Mouse (Mus musculus) liver, embryonic 14.5 days (tissue): ENCODE measurements around the gene Ppa1. TPM values are rescaled to one million over a fixed set of nuclear protein-coding genes. Genes with fewer than 3 reads are reported as not detected.

ENCODE experiments used
- ATAC-seq: fragments of 200-750 bp; cut with Nextera tagmentation; 2 replicates; pipeline ENCODE4 v1.8.0; 2017; ENCODE audit warnings: moderate number of reproducible peaks, mild to moderate bottlenecking, moderate library complexity; ENCODE audit not compliant: insufficient read depth
- DNase-seq, 3 experiments: peaks; one replicate each; pipeline ENCODE4 v3.0.0-alpha.2; 2012 to 2013; ENCODE audit warnings: low read depth in 3 of 3, low spot score in 3 of 3
- H3K27ac ChIP-seq: fragments of 300-500 bp; sonication (generic); 2 replicates; pipeline ENCODE4 v1.5.1; 2014; ENCODE audit warnings: moderate library complexity, mild to moderate bottlenecking, control low read depth, inconsistent platforms
- H3K27me3 ChIP-seq: fragments of 300-500 bp; sonication (generic); 2 replicates; pipeline ENCODE4 v1.6.1; 2014; ENCODE audit warnings: mild to moderate bottlenecking, low read length, moderate library complexity; ENCODE audit not compliant: control insufficient read depth, insufficient read depth
- H3K36me3 ChIP-seq: fragments of 300-500 bp; sonication (generic); replicated peaks from 2 replicates; pipeline ENCODE4 v1.6.1; 2014; ENCODE audit warnings: low read depth; ENCODE audit not compliant: control insufficient read depth, insufficient read depth
- H3K4me1 ChIP-seq, 2 experiments: fragments of 200-500 bp in 1 of 2; fragments of 300-500 bp in 1 of 2; sonication (generic) in 1 of 2; replicated peaks; 2 replicates each; pipeline ENCODE4 v1.6.1; 2012 to 2014; ENCODE audit warnings: antibody characterized with exemption in 1 of 2, inconsistent platforms in 1 of 2, low read length in 1 of 2; ENCODE audit not compliant: control insufficient read depth in 2 of 2, insufficient read depth in 2 of 2
- H3K4me2 ChIP-seq: fragments of 300-500 bp; sonication (generic); 2 replicates; pipeline ENCODE4 v1.6.1; 2014; ENCODE audit warnings: low read depth, mild to moderate bottlenecking, control low read depth, moderate library complexity
- H3K4me3 ChIP-seq, 2 experiments: fragments of 200-500 bp in 1 of 2; fragments of 300-500 bp in 1 of 2; sonication (generic) in 1 of 2; 2 replicates each; pipeline ENCODE4 v1.5.1; 2012 to 2014; ENCODE audit warnings: low read depth in 2 of 2, low read length in 2 of 2, mild to moderate bottlenecking in 2 of 2, control low read depth in 1 of 2, inconsistent platforms in 1 of 2, moderate library complexity in 1 of 2; ENCODE audit not compliant: insufficient read depth in 1 of 2
- H3K9ac ChIP-seq: fragments of 300-500 bp; sonication (generic); replicated peaks from 2 replicates; pipeline ENCODE4 v1.6.1; 2014; ENCODE audit warnings: mild to moderate bottlenecking, control low read depth, moderate library complexity
- H3K9me3 ChIP-seq: fragments of 300-500 bp; sonication (generic); 2 replicates; pipeline ENCODE4 v1.6.1; 2016; ENCODE audit warnings: low read length, mixed read lengths; ENCODE audit not compliant: control insufficient read depth
- CTCF ChIP-seq: IDR thresholded peaks from 2 replicates; pipeline ENCODE4 v1.5.1; 2016; ENCODE audit warnings: antibody characterized with exemption, low read depth, control low read depth
- EP300 ChIP-seq: IDR thresholded peaks from 2 replicates; pipeline ENCODE4 v1.6.1; 2016; ENCODE audit warnings: antibody characterized with exemption, low read depth
- WGBS: fragments of 180-500 bp; shearing (Covaris S2); extraction: QIAGEN DNeasy Blood & Tissue Kit; methylation state at CpG from one replicate; pipeline ENCODE4 v1.1.7; 2014; ENCODE audit not compliant: insufficient replicate concordance; 5-methylcytosine and 5-hydroxymethylcytosine counted together
- polyA plus RNA-seq, 2 experiments: library from polyadenylated mRNA; depleted of rRNA in 1 of 2; stranded (reverse) in 1 of 2; unstranded in 1 of 2; fragments of >200 nt; fragmentation: Nextera tagmentation in 1 of 2; extraction: Ambion mirVana in 1 of 2; gene quantifications; 2 replicates each; pipeline versions ENCODE4 v1.2.1 to v1.2.3; 2012 to 2014

Gene Ppa1
- polyA plus RNA-seq, 2 experiments = 51.8 to 98.1 TPM

- TF ChIP-seq EP300 (no peak), CTCF (no peak)
- no peak for DNase-seq
- H3K4me3 ChIP-seq = peak overlapping the region; percentile 50 to 62
- peak overlapping the region; percentile 66 for H3K4me2 ChIP-seq
- H3K27me3 ChIP-seq = no peaks in the 10 kb centered on the region; the same call in 1 of the 2 replicates
- H3K4me1 ChIP-seq = peaks cover 0 to 8% of the 10 kb centered on the region in 2 experiments; a peak in 2 of 4 replicates
- no peak overlapping the region for H3K27ac ChIP-seq
- no peaks in the 10 kb centered on the region for H3K36me3 ChIP-seq
- peak; percentile 6; the same call in 1 of the 2 replicates for ATAC-seq
- 4% methylated on average over 11 of the region's 11 CpGs for WGBS
- H3K9me3 ChIP-seq = no peaks in the 10 kb centered on the region
- peak overlapping the region; percentile 10; the same call in 1 of the 2 replicates for H3K9ac ChIP-seq
These were observed 67.1 kb downstream of the Ppa1 start for GRCm38 (mm10) chr10:61715462-61715837.

- ATAC-seq (no peak), DNase-seq (no peak)
- Histone ChIP-seq H3K9ac (no peak overlapping the region), H3K4me3 (no peak overlapping the region), H3K9me3 (no peaks in the 10 kb centered on the region), H3K4me1 (peaks cover 0 to 8% of the 10 kb centered on the region in 2 experiments; a peak in 2 of 4 replicates), H3K27ac (no peak overlapping the region), H3K36me3 (no peaks in the 10 kb centered on the region), H3K4me2 (peak overlapping the region; percentile 66), H3K27me3 (no peaks in the 10 kb centered on the region; the same call in 1 of the 2 replicates)
- 59% methylated on average over 7 of the region's 7 CpGs for WGBS
- TF ChIP-seq EP300 (no peak), CTCF (no peak)
These were observed 67.9 kb downstream of the Ppa1 start for GRCm38 (mm10) chr10:61715996-61716864.

- WGBS = 73% methylated on average over 12 of the region's 12 CpGs
- TF ChIP-seq CTCF (no peak), EP300 (no peak)
- Histone ChIP-seq H3K9me3 (no peaks in the 10 kb centered on the region), H3K4me2 (no peak overlapping the region), H3K36me3 (no peaks in the 10 kb centered on the region), H3K27ac (no peak overlapping the region), H3K27me3 (no peaks in the 10 kb centered on the region), H3K4me1 (peaks cover 0 to 8% of the 10 kb centered on the region in 2 experiments; a peak in 2 of 4 replicates), H3K9ac (no peak overlapping the region), H3K4me3 (no peak overlapping the region)
- no peak for DNase-seq
- no peak for ATAC-seq
These were observed 69.3 kb downstream of the Ppa1 start for GRCm38 (mm10) chr10:61717406-61718296.

GRCm38 (mm10) chr10:61720331-61720730 lies 72.0 kb downstream of the Ppa1 start:
- no peaks in the 10 kb centered on the region for H3K36me3 ChIP-seq
- H3K9me3 ChIP-seq = no peaks in the 10 kb centered on the region
- no peak overlapping the region for H3K27ac ChIP-seq
- ATAC-seq = no peak
- no peak overlapping the region for H3K9ac ChIP-seq
- TF ChIP-seq CTCF (no peak), EP300 (no peak)
- H3K4me1 ChIP-seq = peaks cover 0 to 2% of the 10 kb centered on the region in 2 experiments; a peak in 1 of 4 replicates
- DNase-seq = no peak
- no peak overlapping the region for H3K4me2 ChIP-seq
- H3K27me3 ChIP-seq = no peaks in the 10 kb centered on the region
- no peak overlapping the region for H3K4me3 ChIP-seq
- 65% methylated on average over 7 of the region's 7 CpGs for WGBS
